Mouse (Mus musculus): ENCODE measurements around the gene Gpd1. TPM values are rescaled to one million over a fixed set of nuclear protein-coding genes. Genes with fewer than 3 reads are reported as not detected.
"Not testable (repeated sequence)": the region's sequence is repeated elsewhere in the genome, so short reads cannot be mapped to it uniquely, and the experiment has no call there.

The Gpd1 gene
- polyA plus RNA-seq, 1 experiment from 2014 or later = 5.3 TPM

GRCm38 (mm10) chr15:99754204-99754603 is 36.9 kb downstream of the Gpd1 start:
- H3K9me3 ChIP-seq = no peaks in the 10 kb centered on the region
- peaks cover 3% of the 10 kb centered on the region; the same call in 1 of the 2 replicates for H3K36me3 ChIP-seq
- no peak overlapping the region for H3K4me3 ChIP-seq (replicated peaks)
- H3K4me1 ChIP-seq = no peaks in the 10 kb centered on the region
- no peak overlapping the region for H3K4me2 ChIP-seq
- 72% methylated on average over 3 of the region's 3 CpGs for WGBS
- no peak overlapping the region for H3K27ac ChIP-seq
- H3K9ac ChIP-seq = no peak overlapping the region
- no peak for ATAC-seq (ENCODE audit: insufficient read depth, low FRiP score, low read depth)
- H3K27me3 ChIP-seq (replicated peaks) = no peaks in the 10 kb centered on the region

GRCm38 (mm10) chr15:99767467-99767866 is 50.2 kb downstream of the Gpd1 start:
- 82% methylated on average over 4 of the region's 4 CpGs for WGBS
- Histone ChIP-seq H3K9me3 (no peaks in the 10 kb centered on the region), H3K36me3 (peaks cover 4% of the 10 kb centered on the region; the same call in 1 of the 2 replicates), H3K27ac (no peak overlapping the region), H3K4me3 (replicated peaks) (no peak overlapping the region), H3K4me1 (peaks cover 6% of the 10 kb centered on the region), H3K4me2 (no peak overlapping the region), H3K27me3 (replicated peaks) (no peaks in the 10 kb centered on the region), H3K9ac (no peak overlapping the region)
- ATAC-seq (ENCODE audit: insufficient read depth, low FRiP score, low read depth) = no peak

GRCm38 (mm10) chr15:99768761-99769160 is 51.4 kb downstream of the Gpd1 start:
- Histone ChIP-seq H3K4me3 (replicated peaks) (no peak overlapping the region), H3K4me2 (no peak overlapping the region), H3K4me1 (peaks cover 6% of the 10 kb centered on the region), H3K9me3 (no peaks in the 10 kb centered on the region), H3K27me3 (replicated peaks) (no peaks in the 10 kb centered on the region), H3K9ac (no peak overlapping the region), H3K36me3 (peaks cover 4% of the 10 kb centered on the region; the same call in 1 of the 2 replicates), H3K27ac (no peak overlapping the region)
- no peak for ATAC-seq (ENCODE audit: insufficient read depth, low FRiP score, low read depth)
- WGBS = 88% methylated on average over 1 of the region's 1 CpGs

GRCm38 (mm10) chr15:99771004-99771500 is 53.7 kb downstream of the Gpd1 start:
- H3K9ac ChIP-seq = peak overlapping the region; percentile 76; the same call in 1 of the 2 replicates
- WGBS = 7% methylated on average over 5 of the region's 5 CpGs
- H3K4me2 ChIP-seq = peak overlapping the region; percentile 85
- peak overlapping the region; percentile 84 for H3K4me3 ChIP-seq (replicated peaks)
- no peaks in the 10 kb centered on the region for H3K9me3 ChIP-seq
- peaks cover 6% of the 10 kb centered on the region for H3K4me1 ChIP-seq
- no peak for ATAC-seq (ENCODE audit: insufficient read depth, low FRiP score, low read depth)
- no peak overlapping the region for H3K27ac ChIP-seq
- no peaks in the 10 kb centered on the region for H3K27me3 ChIP-seq (replicated peaks)
- H3K36me3 ChIP-seq = no peaks in the 10 kb centered on the region; the same call in 1 of the 2 replicates

- Histone ChIP-seq H3K4me1 (peaks cover 6% of the 10 kb centered on the region), H3K9me3 (no peaks in the 10 kb centered on the region), H3K27me3 (replicated peaks) (no peaks in the 10 kb centered on the region), H3K9ac (peak overlapping the region; percentile 76), H3K4me2 (peak overlapping the region; percentile 85), H3K4me3 (replicated peaks) (peak overlapping the region; percentile 84), H3K36me3 (no peaks in the 10 kb centered on the region; the same call in 1 of the 2 replicates), H3K27ac (peak overlapping the region; percentile 96)
- under 1% methylated on average over 58 of the region's 59 CpGs for WGBS
- peak; percentile 50 for ATAC-seq (ENCODE audit: insufficient read depth, low FRiP score, low read depth)
Observed at GRCm38 (mm10) chr15:99771601-99772276, 54.4 kb downstream of the Gpd1 start.

- peaks cover 6% of the 10 kb centered on the region for H3K4me1 ChIP-seq
- H3K36me3 ChIP-seq = no peaks in the 10 kb centered on the region
- peak; percentile 95 for ATAC-seq (ENCODE audit: insufficient read depth, low FRiP score, low read depth)
- peak overlapping the region; percentile 85 for H3K4me2 ChIP-seq
- H3K27ac ChIP-seq = peak overlapping the region; percentile 96
- no peaks in the 10 kb centered on the region for H3K27me3 ChIP-seq (replicated peaks)
- peak overlapping the region; percentile 76 for H3K9ac ChIP-seq
- under 1% methylated on average over 41 of the region's 41 CpGs for WGBS
- H3K9me3 ChIP-seq = no peaks in the 10 kb centered on the region
- H3K4me3 ChIP-seq (replicated peaks) = peak overlapping the region; percentile 84
Observed at GRCm38 (mm10) chr15:99772277-99772880, 55.1 kb downstream of the Gpd1 start.

GRCm38 (mm10) chr15:99772881-99772924 is 55.4 kb downstream of the Gpd1 start, which contains the start of gene Cers5:
Gene Cers5, minus strand, starts transcription at chr15:99772885.
- not testable (repeated sequence) for ATAC-seq (ENCODE audit: insufficient read depth, low FRiP score, low read depth)
- H3K27ac ChIP-seq = peak within 1 kb of the TSS; percentile 96

GRCm38 (mm10) chr15:99772925-99773324 is 55.6 kb downstream of the Gpd1 start:
- WGBS = 21% methylated on average over 3 of the region's 3 CpGs
- ATAC-seq (ENCODE audit: insufficient read depth, low FRiP score, low read depth) = no peak
- H3K4me3 ChIP-seq (replicated peaks) = no peak overlapping the region; the same call in 1 of the 2 replicates
- peak overlapping the region; percentile 78; the same call in 1 of the 2 replicates for H3K27ac ChIP-seq
- H3K9me3 ChIP-seq = no peaks in the 10 kb centered on the region
- H3K9ac ChIP-seq = no peak overlapping the region
- peaks cover 6% of the 10 kb centered on the region for H3K4me1 ChIP-seq
- H3K36me3 ChIP-seq = 0 out of 2 replicates have a peak, but pooled peaks cover 2% of the 10 kb centered on the region
- H3K4me2 ChIP-seq = no peak overlapping the region
- H3K27me3 ChIP-seq (replicated peaks) = no peaks in the 10 kb centered on the region

More at GRCm38 (mm10) chr15:99772881-99772924, 55.4 kb downstream of the Gpd1 start, which contains the start of gene Cers5:
- peak within 1 kb of the TSS; percentile 84 for H3K4me3 ChIP-seq (replicated peaks)
- peak within 1 kb of the TSS; percentile 76 for H3K9ac ChIP-seq
- not testable (repeated sequence) for H3K9me3 ChIP-seq; H3K36me3 ChIP-seq; H3K27me3 ChIP-seq (replicated peaks); H3K4me1 ChIP-seq
- peak within 1 kb of the TSS; percentile 85 for H3K4me2 ChIP-seq

Other genes starting within 250 kb of the Gpd1 start
- gene Bcdin3d, start 242.8 kb upstream of the Gpd1 start, polyA plus RNA-seq (2015; fragmentation: Nextera tagmentation; extraction: Ambion mirVana) = 14.8 and 14.9 TPM in 2 replicates
- 0.61 and 0.92 TPM in 2 replicates for gene Faim2, start 189.3 kb upstream of the Gpd1 start, polyA plus RNA-seq (2015; fragmentation: Nextera tagmentation; extraction: Ambion mirVana)
- gene Aqp2, start 138.5 kb upstream of the Gpd1 start, polyA plus RNA-seq (2015; fragmentation: Nextera tagmentation; extraction: Ambion mirVana) = not detected in 2 replicates
- gene Aqp5, start 126.7 kb upstream of the Gpd1 start, polyA plus RNA-seq (2015; fragmentation: Nextera tagmentation; extraction: Ambion mirVana) = 0.30 and 0.43 TPM in 2 replicates
- not detected in 2 replicates for gene Aqp6, start 116.1 kb upstream of the Gpd1 start, polyA plus RNA-seq (2015; fragmentation: Nextera tagmentation; extraction: Ambion mirVana)
- gene Racgap1, start 65.9 kb upstream of the Gpd1 start, polyA plus RNA-seq (2015; fragmentation: Nextera tagmentation; extraction: Ambion mirVana) = 115 and 124 TPM in 2 replicates
- 1.6 and 2.3 TPM in 2 replicates for gene Asic1, start 47.1 kb upstream of the Gpd1 start, polyA plus RNA-seq (2015; fragmentation: Nextera tagmentation; extraction: Ambion mirVana)
- gene Smarcd1, start 15.4 kb upstream of the Gpd1 start, polyA plus RNA-seq (2015; fragmentation: Nextera tagmentation; extraction: Ambion mirVana) = 24.1 and 27.0 TPM in 2 replicates
- not detected in 2 replicates for gene Gm17349, start 12.0 kb upstream of the Gpd1 start, polyA plus RNA-seq (2015; fragmentation: Nextera tagmentation; extraction: Ambion mirVana)
- gene Cox14, start 8.1 kb downstream of the Gpd1 start, polyA plus RNA-seq (2015; fragmentation: Nextera tagmentation; extraction: Ambion mirVana) = 156 and 220 TPM in 2 replicates
- 56.1 and 57.3 TPM in 2 replicates for gene Cers5, start 55.4 kb downstream of the Gpd1 start, polyA plus RNA-seq (2015; fragmentation: Nextera tagmentation; extraction: Ambion mirVana)
- 71.2 and 78.3 TPM in 2 replicates for gene Lima1, start 157.9 kb downstream of the Gpd1 start, polyA plus RNA-seq (2015; fragmentation: Nextera tagmentation; extraction: Ambion mirVana)
- not detected in 2 replicates for gene Fam186a, start 249.5 kb downstream of the Gpd1 start, polyA plus RNA-seq (2015; fragmentation: Nextera tagmentation; extraction: Ambion mirVana)

Measured in stomach, embryonic 15.5 days (tissue).